Mouse (Mus musculus) gastrocnemius, postnatal 36 days (tissue): ENCODE measurements around the gene Nmt2. TPM values are rescaled to one million over a fixed set of nuclear protein-coding genes. Genes with fewer than 3 reads are reported as not detected.

Experiments
- total RNA-seq, 2 experiments: library from RNA; stranded (reverse); gene quantifications; 2 replicates each; pipeline ENCODE4 v1.2.3; 2021

Nmt2 gene
- total RNA-seq, 2 experiments from 2014 or later = 8.2 to 9.0 TPM

Other genes starting within 250 kb of the Nmt2 start
- 1 to 10 TPM; 3.4 to 3.8 TPM for gene Fam171a1, start 170.0 kb upstream of the Nmt2 start, total RNA-seq
- gene Rpp38, start 48.4 kb downstream of the Nmt2 start, total RNA-seq = 1 to 10 TPM; 3.6 to 6.4 TPM
- under 1 TPM; 0.54 to 0.74 TPM for gene Acbd7, start 52.0 kb downstream of the Nmt2 start, total RNA-seq
- not detected for gene Olah, start 113.0 kb downstream of the Nmt2 start, total RNA-seq
- gene Meig1, start 138.4 kb downstream of the Nmt2 start, total RNA-seq = not detected
- 1 to 10 TPM; 1.8 to 2.7 TPM for gene Dclre1c, start 139.9 kb downstream of the Nmt2 start, total RNA-seq
- under 1 TPM; 0.74 to 0.89 TPM for gene Suv39h2, start 190.8 kb downstream of the Nmt2 start, total RNA-seq
- gene Gm45902, start 228.6 kb downstream of the Nmt2 start, total RNA-seq = 1 to 10 TPM in 1 of 2 experiments, under 1 TPM in 1; 0.72 to 1.0 TPM
- gene Hspa14, start 228.6 kb downstream of the Nmt2 start, total RNA-seq = 10 to 100 TPM; 11.5 to 12.0 TPM
- 10 to 100 TPM; 36.5 to 39.6 TPM for gene Cdnf, start 228.8 kb downstream of the Nmt2 start, total RNA-seq